Mouse (Mus musculus): ENCODE measurements around the gene Akirin1.

Akirin1 gene

DNA sequence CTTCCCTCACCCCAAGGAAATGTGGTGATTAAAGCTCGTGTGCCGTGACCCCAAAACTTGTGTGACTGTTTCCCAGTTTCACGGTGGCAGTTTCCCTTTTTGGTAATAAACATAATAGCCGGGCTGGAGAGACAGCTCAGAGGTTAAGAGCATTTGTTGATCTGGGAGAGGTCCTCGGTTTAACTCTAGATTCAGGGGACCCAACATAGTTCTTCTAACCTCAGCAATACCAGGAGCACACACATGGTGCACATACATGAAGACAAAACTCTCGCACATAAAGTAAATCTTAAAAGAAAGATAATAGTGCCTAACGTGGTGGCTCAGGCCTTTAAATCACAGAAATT, 31.7 kb downstream of the Akirin1 start:
- no peak for DNase-seq (ENCODE audit: low read depth, low spot score)

DNA sequence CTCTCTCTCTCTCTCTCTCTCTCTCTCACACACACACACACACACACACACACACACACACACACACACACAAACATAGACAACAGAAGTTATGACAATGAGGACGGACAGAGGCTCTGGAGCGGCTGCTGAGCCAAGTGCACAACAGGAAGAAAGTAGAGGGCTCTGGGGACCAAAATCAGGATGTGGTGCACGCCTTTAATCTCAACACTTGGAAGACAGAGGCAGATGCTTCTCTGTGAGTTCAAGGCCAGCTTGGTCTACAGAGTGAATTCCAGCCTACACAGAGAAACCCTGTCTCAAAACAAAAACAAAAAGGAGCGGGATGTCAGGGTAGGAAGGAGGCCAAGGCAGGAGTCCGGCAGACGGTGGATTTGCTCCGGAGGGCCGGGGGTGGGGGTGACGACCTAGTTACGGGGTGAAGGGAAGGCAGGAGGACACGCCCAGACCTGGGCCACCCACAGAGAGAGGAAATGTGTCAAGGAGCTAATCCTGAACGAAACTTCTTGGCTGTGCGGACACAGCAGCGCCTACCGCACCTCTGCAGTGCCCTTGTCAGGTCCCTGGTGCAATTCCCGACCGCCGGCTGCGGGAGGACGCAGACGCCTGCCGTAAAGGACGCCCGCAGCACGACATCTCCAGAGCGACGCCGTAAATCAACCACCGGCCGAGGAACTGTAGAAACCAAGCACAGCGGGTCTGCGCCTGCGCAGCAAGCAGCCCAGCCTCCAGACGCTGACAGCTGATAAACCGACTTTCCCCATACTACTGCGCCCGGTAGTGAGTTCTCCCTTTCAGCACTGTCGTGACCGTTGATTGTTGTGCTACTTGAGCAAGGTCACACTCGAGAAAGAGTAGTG, 32.3 kb downstream of the Akirin1 start, which contains the start of gene Ndufs5:
Gene Ndufs5, minus strand, starts transcription at position 629 of the 860 bp plus-strand sequence.
- DNase-seq (ENCODE audit: low read depth, low spot score), result peak; percentile 98

DNA sequence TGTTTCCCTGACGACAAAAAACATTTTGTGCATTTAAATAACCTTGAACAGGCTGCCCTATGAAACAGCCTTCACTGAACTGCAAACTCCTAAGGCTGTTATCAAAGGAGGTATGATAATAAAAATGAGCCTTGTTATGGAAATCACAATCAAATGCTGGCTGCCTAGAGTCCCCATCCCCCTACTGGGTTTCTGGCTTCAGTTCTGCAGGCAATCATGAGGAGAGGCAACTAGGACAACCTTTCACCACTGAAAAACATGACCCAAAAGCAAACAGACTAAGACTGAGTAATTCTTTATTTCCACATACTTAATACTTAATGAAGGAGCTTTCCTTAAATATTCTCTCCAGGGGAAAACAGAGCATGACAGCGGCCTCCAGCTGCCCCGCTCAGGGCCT, 37.7 kb downstream of the Akirin1 start:
- DNase-seq (ENCODE audit: low read depth, low spot score), result no peak

DNA sequence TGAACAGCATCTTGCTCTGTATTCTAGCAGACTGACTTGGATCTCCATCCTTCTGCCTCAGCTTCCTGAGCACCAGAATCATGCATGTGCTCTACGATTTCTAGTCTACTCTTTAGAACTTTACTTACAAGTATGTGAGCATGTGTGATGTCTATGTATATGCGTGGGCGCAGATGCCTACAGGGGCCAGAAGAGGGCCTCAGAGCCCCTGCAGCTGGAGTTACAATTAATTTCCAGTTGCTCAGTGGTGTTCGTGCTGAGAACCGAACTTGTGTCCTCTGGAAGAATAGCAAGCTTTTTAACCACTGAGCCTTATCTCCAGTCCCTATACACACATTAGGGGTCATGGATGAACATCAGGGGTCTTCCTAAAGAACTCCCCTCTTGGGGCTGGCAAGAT, 42.8 kb downstream of the Akirin1 start:
- no peak for DNase-seq (ENCODE audit: low read depth, low spot score)

DNA sequence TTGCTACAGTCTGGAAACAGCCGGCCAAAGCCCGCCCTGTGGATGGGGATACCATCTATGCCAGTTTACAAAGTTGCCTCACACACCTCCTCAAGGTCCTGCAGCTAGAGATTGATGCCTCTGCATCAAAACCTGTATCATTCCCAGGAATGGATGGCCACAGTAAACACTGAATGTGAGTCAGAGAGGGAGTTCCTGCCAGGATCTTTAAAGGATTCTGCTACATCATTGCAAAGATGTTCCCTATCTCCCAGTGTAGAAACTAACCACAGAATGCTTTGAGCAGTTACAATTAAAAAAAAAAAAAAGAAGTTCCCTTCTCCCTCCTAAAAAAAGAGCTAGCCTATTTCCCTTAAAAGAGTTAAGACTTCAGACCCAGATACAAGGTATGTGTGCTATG, 44.8 kb downstream of the Akirin1 start:
- no peak for DNase-seq (ENCODE audit: low read depth, low spot score)

DNA sequence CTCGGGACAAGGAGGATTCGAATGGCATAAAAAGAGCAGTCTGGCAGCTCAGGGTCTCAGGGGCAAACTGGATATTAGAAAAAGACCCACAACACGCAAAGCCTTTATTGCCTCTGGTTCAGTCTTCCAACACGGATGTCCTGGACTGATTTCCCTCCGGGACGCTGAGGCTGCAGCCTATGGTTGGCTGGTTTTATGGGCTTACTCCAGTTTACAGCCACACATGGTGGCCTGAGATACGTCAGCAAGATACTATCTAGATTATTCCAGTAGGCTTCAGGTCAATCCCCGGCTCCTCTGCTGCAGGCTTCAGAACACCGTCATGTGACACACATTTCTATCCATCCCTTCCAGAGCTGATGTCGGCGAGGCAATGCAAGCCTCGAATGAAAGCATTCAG, 56.8 kb downstream of the Akirin1 start:
- DNase-seq (ENCODE audit: low read depth, low spot score), result no peak

DNA sequence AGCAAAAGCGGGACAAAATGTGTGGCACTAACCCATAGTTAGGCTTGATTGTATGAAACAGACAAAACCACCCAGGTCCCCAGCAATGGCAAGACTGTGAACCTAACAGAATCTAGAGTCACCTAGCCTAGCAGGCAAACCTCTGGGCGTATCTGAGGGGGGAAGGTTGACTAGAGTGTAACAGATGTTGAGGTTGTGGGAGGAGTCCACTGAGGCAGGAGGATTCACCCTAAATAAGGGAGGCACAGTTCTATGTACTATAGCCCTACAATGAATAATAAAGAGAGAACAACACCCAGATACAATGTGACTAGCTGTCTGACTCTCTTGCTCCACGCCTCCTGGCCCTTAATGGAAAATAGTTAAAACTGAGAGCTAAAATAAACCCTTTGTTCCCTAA, 58.1 kb downstream of the Akirin1 start:
- no peak for DNase-seq (ENCODE audit: low read depth, low spot score)

DNA sequence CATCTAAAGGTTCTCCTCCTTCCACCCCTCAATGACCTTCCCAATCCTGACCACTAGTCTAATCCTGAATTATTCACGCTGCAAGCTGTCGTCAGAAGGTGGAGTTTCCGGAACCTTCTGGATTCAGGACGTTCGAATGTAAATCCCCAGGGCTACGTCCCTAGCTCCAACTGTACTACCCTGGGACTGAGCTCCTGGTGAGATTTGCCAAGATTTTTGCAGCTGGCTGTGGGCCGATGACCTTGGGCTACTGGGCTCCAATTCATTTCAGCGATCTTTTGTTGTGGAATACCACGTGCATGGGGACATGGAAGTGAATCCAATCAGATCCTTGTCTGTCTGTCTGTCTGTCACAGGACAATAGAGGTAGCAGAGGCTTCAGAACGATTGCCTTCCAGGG, 59.8 kb downstream of the Akirin1 start:
- DNase-seq (ENCODE audit: low read depth, low spot score), result no peak

DNA sequence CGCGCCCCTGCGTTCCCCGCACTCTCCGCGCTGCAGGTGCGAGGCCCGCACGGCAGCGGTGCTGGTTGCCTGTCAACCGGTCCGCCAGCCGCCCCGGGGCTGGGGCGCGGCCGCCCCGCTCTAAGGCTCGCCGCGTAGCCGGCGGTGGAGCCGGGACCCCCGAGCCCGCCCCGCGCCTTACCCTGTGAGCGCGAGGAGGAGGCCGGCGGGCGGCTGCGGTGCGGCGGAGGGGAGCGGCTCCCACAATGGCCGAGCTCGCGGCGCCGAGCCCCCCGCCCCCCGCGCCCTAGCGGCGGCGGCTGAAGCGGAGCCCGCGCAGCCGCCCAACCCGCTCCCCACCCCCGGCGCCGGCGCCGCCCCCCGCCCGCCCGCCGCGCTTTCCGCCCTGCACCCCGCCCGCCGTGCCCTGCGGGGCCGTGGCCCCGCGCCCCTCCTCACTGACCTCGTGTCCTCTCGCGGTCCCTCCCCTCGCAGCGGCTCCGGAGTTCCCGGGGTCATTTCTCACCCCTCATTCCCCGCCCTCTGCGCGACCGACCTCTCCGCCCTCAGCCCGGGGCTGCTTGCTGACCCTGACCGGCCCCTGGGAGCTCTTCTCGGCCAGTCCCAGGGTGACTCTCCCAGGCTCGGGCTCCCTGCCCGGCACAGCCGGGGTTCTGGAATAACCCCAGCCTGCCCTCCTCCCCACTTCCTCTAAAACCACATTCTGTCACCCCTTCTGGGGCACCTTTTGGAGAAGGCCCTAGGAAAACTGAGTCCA, 62.9 kb downstream of the Akirin1 start:
- no peak for DNase-seq (ENCODE audit: low read depth, low spot score)

DNA sequence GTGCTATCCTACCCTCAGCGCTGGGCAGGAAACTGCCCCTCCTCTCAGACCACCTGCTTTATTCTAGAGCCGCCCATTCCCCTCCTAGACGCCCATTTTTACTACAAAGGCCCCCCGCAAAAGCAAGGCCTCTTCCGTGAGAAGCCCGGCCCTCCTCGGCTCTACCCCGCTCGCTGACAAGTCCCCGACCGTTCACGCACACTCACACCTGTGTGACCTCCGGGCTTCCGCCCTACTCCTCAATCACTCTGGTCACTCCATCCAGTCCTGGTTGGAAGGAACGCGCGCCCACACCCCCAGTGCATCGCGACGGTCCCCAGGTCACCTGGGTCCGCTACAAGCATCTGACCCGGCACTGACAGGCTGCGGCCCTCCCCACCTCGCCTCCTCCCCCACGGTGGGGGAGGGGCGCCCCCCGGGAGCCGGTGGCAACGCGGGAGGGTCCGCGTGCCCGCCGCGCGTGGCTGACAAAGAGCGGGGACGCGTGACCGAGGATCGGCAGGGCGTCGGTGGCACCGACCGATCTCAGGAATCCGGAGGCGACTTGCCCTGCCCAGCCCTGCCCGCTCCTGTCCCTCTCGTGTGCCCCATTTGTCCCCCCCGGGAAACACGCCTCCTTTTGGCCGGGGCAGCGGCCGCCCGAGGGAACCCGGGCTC, 63.6 kb downstream of the Akirin1 start:
- no peak for DNase-seq (ENCODE audit: low read depth, low spot score)

DNA sequence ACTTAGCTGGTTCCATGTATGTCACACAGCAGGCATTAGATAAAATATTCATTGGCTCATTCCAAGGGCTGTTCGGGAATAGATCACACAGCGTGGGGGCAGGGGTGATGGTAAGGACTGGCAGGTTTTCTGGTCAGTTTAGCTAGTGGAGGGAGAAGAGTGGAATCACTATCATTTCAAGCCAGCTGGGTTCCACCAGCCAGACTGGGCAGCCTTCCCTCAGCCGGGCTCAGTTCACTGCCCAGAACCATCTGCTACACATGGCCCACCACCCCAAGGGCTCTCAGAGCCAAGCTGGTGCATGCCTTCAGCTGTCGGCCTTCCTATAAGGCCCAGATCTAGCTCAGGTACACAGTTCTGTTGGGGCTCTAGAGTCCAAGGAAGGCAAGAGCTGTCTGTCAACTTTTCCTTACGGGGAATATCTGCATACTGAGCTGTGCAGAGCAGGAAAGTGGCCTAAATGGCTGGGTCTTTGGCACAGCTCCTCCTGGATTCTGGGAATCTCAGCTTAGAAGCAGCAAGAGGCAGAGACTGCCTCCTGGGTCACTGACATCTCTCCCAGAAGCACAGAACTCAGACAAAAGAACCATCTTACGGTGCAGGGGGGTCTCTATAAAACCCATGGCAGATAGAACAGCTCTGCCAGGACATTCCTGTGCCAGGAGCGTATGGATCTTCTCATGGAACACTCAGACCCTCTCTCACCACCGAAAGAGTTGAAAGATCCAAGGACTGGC, 64.5 kb downstream of the Akirin1 start:
- no peak for DNase-seq (ENCODE audit: low read depth, low spot score)

DNA sequence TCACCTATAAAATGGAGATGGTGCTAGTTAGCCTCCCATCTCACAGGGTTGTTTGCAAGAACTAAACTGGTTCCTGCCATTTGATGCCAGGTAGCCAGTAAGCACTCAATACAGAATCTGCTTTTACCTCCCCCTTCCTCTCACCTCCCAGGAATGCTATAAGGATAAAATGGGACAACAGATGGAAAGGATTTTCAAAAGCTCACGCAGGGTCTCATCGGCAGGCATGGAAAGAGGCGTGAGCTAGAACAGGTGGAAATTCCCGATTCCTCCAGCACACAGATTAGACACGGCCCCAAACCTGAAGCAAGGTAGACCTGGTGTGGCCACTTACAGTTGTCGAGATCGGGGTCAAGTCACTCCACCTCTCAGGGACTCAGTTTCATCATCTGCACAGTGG, 65.1 kb downstream of the Akirin1 start:
- no peak for DNase-seq (ENCODE audit: low read depth, low spot score)

Measured in skeletal muscle tissue, adult 2 months (tissue).